Mouse (Mus musculus): ENCODE measurements at regions not wholly inside any gene's neighbourhood (a gene's known extent, or its start where the extent isn't known, plus 50 kb on each side); places are given as distances from the start of the nearest gene placed in this dataset.
A peak's percentile ranks its signal among the peaks of the same experiment; 100 is the strongest.
"Not testable (repeated sequence)": the region's sequence is repeated elsewhere in the genome, so short reads cannot be mapped to it uniquely, and the experiment has no call there.

- not testable (repeated sequence) for H3K9ac ChIP-seq; H3K4me2 ChIP-seq (replicated peaks); H3K36me3 ChIP-seq; H3K27ac ChIP-seq (replicated peaks); H3K9me3 ChIP-seq (replicated peaks); H3K4me1 ChIP-seq; ATAC-seq (ENCODE audit: insufficient number of reproducible peaks, low FRiP score, low TSS enrichment, low read depth); H3K4me3 ChIP-seq (replicated peaks); H3K27me3 ChIP-seq
- 90% methylated on average over 5 of the region's 5 CpGs for WGBS
Measured at GRCm38 (mm10) chr13:103620958-103621357, 153.4 kb downstream of the Srek1 start.

- Histone ChIP-seq H3K27me3 (no peaks in the 10 kb centered on the region), H3K4me3 (replicated peaks) (no peak overlapping the region), H3K9ac (no peak overlapping the region), H3K27ac (replicated peaks) (no peak overlapping the region), H3K9me3 (replicated peaks) (no peaks in the 10 kb centered on the region), H3K4me2 (replicated peaks) (no peak overlapping the region), H3K4me1 (peaks cover 12% of the 10 kb centered on the region), H3K36me3 (no peaks in the 10 kb centered on the region)
- 50% methylated on average over 10 of the region's 10 CpGs for WGBS
- no peak for ATAC-seq (ENCODE audit: insufficient number of reproducible peaks, low FRiP score, low TSS enrichment, low read depth)
Measured at GRCm38 (mm10) chr13:103613333-103613725, 161.1 kb downstream of the Srek1 start.

GRCm38 (mm10) chr13:103612720-103613332 is 161.6 kb downstream of the Srek1 start:
- ATAC-seq (ENCODE audit: insufficient number of reproducible peaks, low FRiP score, low TSS enrichment, low read depth), result peak; percentile 43; the same call in 1 of the 2 replicates
- Histone ChIP-seq H3K4me2 (replicated peaks) (peak overlapping the region; percentile 38), H3K36me3 (no peaks in the 10 kb centered on the region), H3K27me3 (no peaks in the 10 kb centered on the region), H3K9me3 (replicated peaks) (no peaks in the 10 kb centered on the region), H3K4me1 (peaks cover 12% of the 10 kb centered on the region), H3K27ac (replicated peaks) (0 out of 2 replicates have a peak overlapping the region, but pooled peaks have one; percentile 9), H3K4me3 (replicated peaks) (peak overlapping the region; percentile 14), H3K9ac (no peak overlapping the region)
- 14% methylated on average over 11 of the region's 11 CpGs for WGBS

GRCm38 (mm10) chr13:103602302-103602701 is 172.1 kb downstream of the Srek1 start:
- Histone ChIP-seq H3K4me3 (replicated peaks) (no peak overlapping the region), H3K4me2 (replicated peaks) (no peak overlapping the region), H3K27ac (replicated peaks) (no peak overlapping the region), H3K9me3 (replicated peaks) (no peaks in the 10 kb centered on the region), H3K27me3 (no peaks in the 10 kb centered on the region), H3K9ac (no peak overlapping the region), H3K4me1 (no peaks in the 10 kb centered on the region), H3K36me3 (no peaks in the 10 kb centered on the region)
- 86% methylated on average over 5 of the region's 5 CpGs for WGBS
- no peak for ATAC-seq (ENCODE audit: insufficient number of reproducible peaks, low FRiP score, low TSS enrichment, low read depth)

- H3K27me3 ChIP-seq, result no peaks in the 10 kb centered on the region
- no peak for ATAC-seq (ENCODE audit: insufficient number of reproducible peaks, low FRiP score, low TSS enrichment, low read depth)
- no peaks in the 10 kb centered on the region for H3K4me1 ChIP-seq
- no peak overlapping the region for H3K4me2 ChIP-seq (replicated peaks)
- H3K27ac ChIP-seq (replicated peaks), result no peak overlapping the region
- H3K9ac ChIP-seq, result no peak overlapping the region
- no peaks in the 10 kb centered on the region for H3K36me3 ChIP-seq
- no peak overlapping the region for H3K4me3 ChIP-seq (replicated peaks)
- H3K9me3 ChIP-seq (replicated peaks), result no peaks in the 10 kb centered on the region
- 80% methylated on average over 16 of the region's 16 CpGs for WGBS
Measured at GRCm38 (mm10) chr13:103592371-103592770, 182.0 kb downstream of the Srek1 start.

GRCm38 (mm10) chr13:103591874-103592273 is 182.5 kb downstream of the Srek1 start:
- no peak overlapping the region for H3K27ac ChIP-seq (replicated peaks)
- H3K9me3 ChIP-seq (replicated peaks), result no peaks in the 10 kb centered on the region
- WGBS, result 80% methylated on average over 6 of the region's 6 CpGs
- H3K4me1 ChIP-seq, result no peaks in the 10 kb centered on the region
- no peaks in the 10 kb centered on the region for H3K36me3 ChIP-seq
- H3K4me3 ChIP-seq (replicated peaks), result no peak overlapping the region
- H3K27me3 ChIP-seq, result no peaks in the 10 kb centered on the region
- no peak overlapping the region for H3K9ac ChIP-seq
- peak; percentile 34; the same call in 1 of the 2 replicates for ATAC-seq (ENCODE audit: insufficient number of reproducible peaks, low FRiP score, low TSS enrichment, low read depth)
- no peak overlapping the region for H3K4me2 ChIP-seq (replicated peaks)

GRCm38 (mm10) chr13:103591381-103591780 is 183.0 kb downstream of the Srek1 start:
- not testable (repeated sequence) for H3K4me3 ChIP-seq (replicated peaks); H3K9ac ChIP-seq; H3K4me1 ChIP-seq; H3K4me2 ChIP-seq (replicated peaks); H3K27me3 ChIP-seq; H3K9me3 ChIP-seq (replicated peaks); H3K36me3 ChIP-seq; H3K27ac ChIP-seq (replicated peaks); ATAC-seq (ENCODE audit: insufficient number of reproducible peaks, low FRiP score, low TSS enrichment, low read depth)
- WGBS, result 51% methylated on average over 7 of the region's 7 CpGs

- no peaks in the 10 kb centered on the region for H3K4me1 ChIP-seq
- no peaks in the 10 kb centered on the region for H3K27me3 ChIP-seq
- no peak overlapping the region for H3K4me2 ChIP-seq (replicated peaks)
- H3K4me3 ChIP-seq (replicated peaks), result no peak overlapping the region
- ATAC-seq (ENCODE audit: insufficient number of reproducible peaks, low FRiP score, low TSS enrichment, low read depth), result no peak
- no peaks in the 10 kb centered on the region for H3K9me3 ChIP-seq (replicated peaks)
- no peak overlapping the region for H3K27ac ChIP-seq (replicated peaks)
- H3K9ac ChIP-seq, result no peak overlapping the region
- H3K36me3 ChIP-seq, result no peaks in the 10 kb centered on the region
- 71% methylated on average over 5 of the region's 5 CpGs for WGBS
Measured at GRCm38 (mm10) chr13:103589646-103590045, 184.8 kb downstream of the Srek1 start.

GRCm38 (mm10) chr13:103576856-103577255 is 197.6 kb downstream of the Srek1 start:
- H3K27me3 ChIP-seq, result no peaks in the 10 kb centered on the region
- H3K9ac ChIP-seq, result no peak overlapping the region
- H3K36me3 ChIP-seq, result no peaks in the 10 kb centered on the region
- ATAC-seq (ENCODE audit: insufficient number of reproducible peaks, low FRiP score, low TSS enrichment, low read depth), result no peak
- no peak overlapping the region for H3K4me2 ChIP-seq (replicated peaks)
- H3K9me3 ChIP-seq (replicated peaks), result no peaks in the 10 kb centered on the region
- H3K27ac ChIP-seq (replicated peaks), result no peak overlapping the region
- peaks cover 2% of the 10 kb centered on the region; the same call in 1 of the 2 replicates for H3K4me1 ChIP-seq
- no peak overlapping the region for H3K4me3 ChIP-seq (replicated peaks)
- 17% methylated on average over 4 of the region's 4 CpGs for WGBS

- H3K4me2 ChIP-seq (replicated peaks), result no peak overlapping the region
- no peak for ATAC-seq (ENCODE audit: insufficient number of reproducible peaks, low FRiP score, low TSS enrichment, low read depth)
- H3K9me3 ChIP-seq (replicated peaks), result no peaks in the 10 kb centered on the region
- H3K4me1 ChIP-seq, result no peaks in the 10 kb centered on the region
- H3K27ac ChIP-seq (replicated peaks), result no peak overlapping the region
- H3K9ac ChIP-seq, result no peak overlapping the region
- WGBS, result 76% methylated on average over 8 of the region's 8 CpGs
- H3K36me3 ChIP-seq, result no peaks in the 10 kb centered on the region
- H3K27me3 ChIP-seq, result no peaks in the 10 kb centered on the region
- H3K4me3 ChIP-seq (replicated peaks), result no peak overlapping the region
Measured at GRCm38 (mm10) chr13:103564715-103565114, 209.7 kb downstream of the Srek1 start.

- 0 out of 2 replicates have a peak, but pooled peaks have one; percentile 47 for ATAC-seq (ENCODE audit: insufficient number of reproducible peaks, low FRiP score, low TSS enrichment, low read depth)
- 60% methylated on average over 26 of the region's 26 CpGs for WGBS
- no peaks in the 10 kb centered on the region for H3K27me3 ChIP-seq
- H3K27ac ChIP-seq (replicated peaks), result no peak overlapping the region
- no peak overlapping the region for H3K9ac ChIP-seq
- no peaks in the 10 kb centered on the region for H3K36me3 ChIP-seq
- no peak overlapping the region for H3K4me2 ChIP-seq (replicated peaks)
- H3K4me3 ChIP-seq (replicated peaks), result no peak overlapping the region
- H3K4me1 ChIP-seq, result no peaks in the 10 kb centered on the region
- H3K9me3 ChIP-seq (replicated peaks), result no peaks in the 10 kb centered on the region
Measured at GRCm38 (mm10) chr13:103561795-103562705, 212.4 kb downstream of the Srek1 start.
